Mouse (Mus musculus): ENCODE measurements around the gene Map1b.

The Map1b gene

GRCm38 (mm10) chr13:99516448-99516881, at the start of gene Map1b:
Gene Map1b (minus strand): TSS chr13:99516540.
- peak; percentile 29 for DNase-seq (ENCODE audit: low spot score)

- peak; percentile 10 for DNase-seq (ENCODE audit: low spot score)
Measured at GRCm38 (mm10) chr13:99564346-99564745, 48.0 kb upstream of the Map1b start.

GRCm38 (mm10) chr13:99563021-99563420, 46.7 kb upstream of the Map1b start:
- no peak for DNase-seq (ENCODE audit: low spot score)

DNA sequence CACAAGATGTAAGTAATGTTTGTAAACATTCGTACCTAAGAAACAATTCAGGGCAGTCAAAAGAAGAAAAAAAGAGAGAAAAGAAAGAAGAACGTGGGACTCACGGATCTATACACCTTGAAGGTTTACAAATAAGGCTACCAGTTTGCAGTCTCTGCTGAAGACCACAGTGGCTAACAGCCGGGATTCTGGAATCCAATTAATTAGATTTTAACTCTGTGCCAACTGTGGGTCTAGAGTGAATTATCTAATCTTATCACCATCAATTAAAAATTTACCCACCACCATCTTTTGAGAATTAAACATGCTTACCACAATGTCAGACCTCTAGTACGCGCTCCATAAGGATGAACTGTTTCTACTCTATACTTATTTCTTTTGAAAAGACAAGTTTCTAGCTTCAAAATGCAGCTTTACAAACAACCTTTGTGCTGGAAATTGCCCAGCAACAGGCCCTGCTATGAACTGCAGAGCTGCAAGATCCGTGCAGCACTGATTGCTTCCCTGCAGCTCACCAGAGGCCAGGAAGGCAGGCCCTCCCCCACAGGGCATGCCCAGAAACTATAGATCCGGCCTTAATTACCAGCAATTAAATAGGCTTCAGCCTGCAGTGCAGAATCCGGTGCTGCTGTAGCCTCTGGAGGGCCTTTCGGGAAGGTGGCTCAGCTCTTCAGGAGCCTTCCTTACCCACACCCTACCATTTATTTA, 45.7 kb upstream of the Map1b start:
- DNase-seq (ENCODE audit: low spot score): no peak

DNA sequence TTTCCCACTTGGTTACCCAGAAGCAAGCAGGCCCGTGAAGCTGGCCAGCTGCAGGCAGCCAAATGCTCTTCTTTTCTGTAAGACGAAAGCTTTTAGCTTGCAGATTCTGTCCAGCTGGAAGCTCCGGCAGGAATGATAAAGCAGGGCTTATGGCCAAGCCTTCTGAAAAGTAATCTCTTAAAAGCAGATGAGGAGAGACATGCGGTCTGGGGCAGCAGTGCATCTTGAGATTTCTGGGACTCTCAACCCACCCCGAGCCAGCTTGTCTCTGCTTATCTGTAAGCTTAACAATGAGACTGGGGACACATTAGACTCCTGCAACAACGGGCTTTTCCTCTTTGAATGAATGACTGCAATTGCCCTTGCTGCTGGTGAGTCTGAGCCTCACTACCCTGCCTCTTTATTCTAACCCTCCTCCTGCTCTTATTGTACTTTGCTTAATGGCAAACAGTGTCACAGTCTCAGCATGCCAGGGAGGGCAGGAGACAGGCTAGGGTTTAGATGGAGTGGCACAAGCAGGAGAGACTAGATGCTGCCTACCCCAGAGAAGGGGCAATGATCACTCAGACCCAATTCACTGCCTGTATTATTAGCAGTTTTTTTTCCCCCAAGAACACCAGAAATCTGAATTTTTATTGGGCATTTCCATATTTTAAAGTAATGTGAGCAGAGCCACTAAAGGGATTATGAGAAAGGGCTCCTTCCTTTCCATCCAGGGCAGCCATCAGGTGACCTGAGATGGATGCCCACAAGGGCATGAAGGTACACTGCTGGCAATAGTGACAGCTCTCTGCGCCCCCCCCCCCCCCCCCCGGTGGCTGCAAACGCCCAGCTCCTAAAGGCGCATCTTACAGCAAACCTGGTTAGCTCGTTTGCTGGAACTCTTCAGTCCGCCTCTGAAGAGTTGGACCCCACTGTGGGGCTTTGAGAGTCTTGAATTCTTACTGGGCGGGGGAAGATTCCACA, 44.6 kb upstream of the Map1b start:
- DNase-seq (ENCODE audit: low spot score): no peak

DNA sequence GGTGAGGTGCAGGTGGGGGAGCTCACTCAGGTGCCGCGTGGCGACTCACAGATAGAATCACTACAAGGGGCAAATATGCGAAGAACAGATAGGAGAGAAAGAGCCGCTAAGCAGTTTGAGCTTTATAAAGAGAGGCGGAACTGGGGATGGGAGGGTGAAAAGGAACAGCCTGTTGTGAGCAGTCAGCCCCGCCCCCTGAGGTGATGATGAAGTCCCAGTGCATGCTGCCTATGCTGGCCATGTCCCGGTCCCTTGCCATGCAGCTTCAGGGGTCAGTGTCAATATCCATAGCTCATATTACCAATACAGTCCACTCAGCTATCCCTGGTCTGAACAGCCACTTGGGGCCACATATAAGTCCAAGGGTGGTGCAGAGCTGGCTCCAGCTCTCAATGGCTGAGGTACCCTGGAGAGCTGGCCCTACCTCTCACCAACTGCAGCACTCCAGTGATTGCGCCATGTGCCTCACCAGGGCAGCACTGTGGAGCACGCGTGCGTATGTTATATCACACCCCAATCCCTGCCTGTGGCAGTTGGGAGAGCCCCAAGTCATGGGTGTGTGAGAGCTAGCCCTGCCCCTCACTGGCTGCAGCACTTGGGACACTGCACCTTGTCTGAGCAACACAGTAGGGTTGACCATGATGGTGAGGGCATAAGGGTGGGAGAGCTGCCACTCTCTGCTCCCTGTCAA, 42.0 kb upstream of the Map1b start:
- no peak for DNase-seq (ENCODE audit: low spot score)

- DNase-seq (ENCODE audit: low spot score): no peak
Measured at GRCm38 (mm10) chr13:99557813-99558212, 41.5 kb upstream of the Map1b start.

- DNase-seq (ENCODE audit: low spot score): no peak
Measured at GRCm38 (mm10) chr13:99557331-99557730, 41.0 kb upstream of the Map1b start.

GRCm38 (mm10) chr13:99554960-99555359, 38.6 kb upstream of the Map1b start:
- no peak for DNase-seq (ENCODE audit: low spot score)

- no peak for DNase-seq (ENCODE audit: low spot score)
Measured at GRCm38 (mm10) chr13:99554466-99554865, 38.1 kb upstream of the Map1b start.

DNA sequence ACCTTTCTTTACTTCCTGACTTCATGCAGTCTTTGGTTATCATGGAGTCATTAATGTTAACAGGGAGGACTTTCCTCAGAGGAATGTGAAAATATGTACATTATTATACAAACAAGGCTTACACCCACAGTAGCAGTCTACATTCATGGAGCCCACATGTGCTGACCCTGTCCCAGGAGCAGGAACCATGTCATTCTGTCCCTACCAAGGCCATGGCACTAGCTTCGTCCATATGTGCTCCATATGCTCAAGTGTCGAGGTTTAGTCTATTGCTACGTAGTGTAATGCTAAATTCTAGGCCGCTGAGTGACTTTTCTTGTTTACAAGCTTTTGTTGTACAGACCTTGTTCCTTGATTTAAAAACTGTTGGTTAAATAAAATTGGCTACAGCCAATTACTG, 36.0 kb upstream of the Map1b start:
- no peak for DNase-seq (ENCODE audit: low spot score)

- no peak for DNase-seq (ENCODE audit: low spot score)
Measured at GRCm38 (mm10) chr13:99550679-99551369, 34.5 kb upstream of the Map1b start.

GRCm38 (mm10) chr13:99550060-99550459, 33.7 kb upstream of the Map1b start:
- no peak for DNase-seq (ENCODE audit: low spot score)

DNA sequence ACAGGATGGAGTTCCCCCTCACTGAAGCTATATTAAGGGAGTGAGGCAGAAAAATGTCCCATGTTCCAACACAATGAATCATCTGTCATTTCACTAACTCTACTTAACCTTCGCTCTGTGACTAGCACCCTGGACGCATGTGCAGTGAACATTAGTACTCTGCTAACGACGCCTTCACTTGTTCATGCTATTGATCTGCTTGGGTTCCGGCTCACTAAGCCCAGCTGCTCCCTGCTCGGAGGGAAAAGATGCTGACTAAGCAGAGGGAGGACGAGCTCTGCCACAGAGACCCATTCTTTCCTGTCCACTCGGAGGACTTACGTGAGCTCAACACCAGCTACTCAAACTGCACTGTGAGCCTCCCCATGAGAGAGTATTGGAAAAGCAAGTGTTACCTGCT, 33.2 kb upstream of the Map1b start:
- no peak for DNase-seq (ENCODE audit: low spot score)

DNA sequence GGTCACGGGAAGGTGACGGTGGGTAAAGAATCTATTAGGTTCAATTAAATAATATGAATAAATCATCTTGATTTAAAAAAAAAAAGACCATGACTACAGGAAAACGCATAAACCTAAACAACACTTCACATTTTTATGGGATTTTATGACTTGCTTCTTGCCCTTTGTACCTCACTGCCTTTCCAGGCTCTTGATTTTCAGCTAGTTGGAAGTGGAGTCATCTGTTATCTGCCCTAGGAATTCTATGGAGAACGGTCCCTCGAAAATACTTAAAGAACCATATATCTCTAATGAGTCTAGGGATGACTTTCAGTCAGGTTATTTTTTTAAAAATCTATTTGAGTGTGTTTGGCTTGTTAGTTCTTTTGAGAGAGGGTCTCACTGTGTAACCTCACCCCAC, 30.5 kb upstream of the Map1b start:
- DNase-seq (ENCODE audit: low spot score): no peak

DNA sequence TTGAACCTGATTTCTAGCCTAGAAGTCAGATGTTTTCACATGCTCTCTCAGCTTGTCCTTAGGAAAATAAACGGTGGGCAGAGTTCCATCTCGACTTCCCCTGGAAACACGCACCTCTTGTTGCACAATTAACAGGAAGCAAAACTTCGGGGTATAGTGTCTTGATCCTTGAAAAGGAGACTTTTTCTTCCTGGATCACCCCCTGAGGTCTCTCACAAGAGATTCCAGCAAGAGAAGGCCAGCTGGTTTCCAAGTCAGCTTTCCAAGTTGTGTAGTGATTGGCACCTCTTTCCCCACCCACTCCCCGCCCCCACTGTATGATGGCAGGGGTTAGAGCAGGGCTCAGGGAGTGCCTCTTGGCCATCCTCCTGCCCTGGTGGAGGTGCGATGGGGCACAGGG, 28.9 kb upstream of the Map1b start:
- DNase-seq (ENCODE audit: low spot score): no peak

DNA sequence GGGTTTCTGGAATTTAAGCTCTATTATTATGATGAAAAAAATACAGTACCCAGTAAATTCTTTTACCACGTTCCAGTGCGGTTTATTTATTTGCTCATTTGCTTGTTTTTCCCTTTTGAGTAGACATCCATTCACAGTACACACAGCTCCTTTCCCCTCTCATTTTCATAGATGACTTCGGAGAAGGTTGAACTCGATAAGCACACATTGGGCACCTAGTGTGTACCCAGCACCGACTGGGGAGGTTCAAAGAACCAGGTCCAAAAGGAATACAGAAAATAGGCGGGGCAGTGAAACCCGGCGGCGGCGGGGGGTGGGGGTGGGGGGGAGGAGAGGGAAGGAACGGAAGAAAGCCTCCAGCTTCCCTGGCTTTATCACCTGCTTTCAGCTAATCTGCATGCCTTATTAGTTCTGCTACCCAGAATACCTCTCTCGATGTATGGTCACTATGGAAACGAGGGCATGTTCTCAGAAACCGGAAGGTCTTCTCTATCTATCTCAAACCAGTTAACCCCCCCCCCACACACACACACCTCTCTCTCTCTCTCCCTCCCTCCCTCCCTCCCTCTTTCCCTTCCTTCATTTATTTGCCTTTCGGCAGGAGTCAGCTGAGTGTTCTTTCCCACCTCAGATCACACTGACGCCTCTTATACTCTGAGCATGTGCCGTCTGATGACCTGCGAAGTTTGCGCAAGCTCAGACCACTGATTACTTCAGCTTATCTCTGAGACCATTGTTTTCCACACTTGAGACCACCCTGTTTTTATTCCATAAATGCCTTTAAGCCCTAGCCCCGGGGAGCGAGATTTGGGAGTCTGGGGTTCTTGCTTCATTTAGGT, 25.3 kb upstream of the Map1b start:
- DNase-seq (ENCODE audit: low spot score): no peak

- DNase-seq (ENCODE audit: low spot score): no peak
Measured at GRCm38 (mm10) chr13:99539288-99539687, 22.9 kb upstream of the Map1b start.

DNA sequence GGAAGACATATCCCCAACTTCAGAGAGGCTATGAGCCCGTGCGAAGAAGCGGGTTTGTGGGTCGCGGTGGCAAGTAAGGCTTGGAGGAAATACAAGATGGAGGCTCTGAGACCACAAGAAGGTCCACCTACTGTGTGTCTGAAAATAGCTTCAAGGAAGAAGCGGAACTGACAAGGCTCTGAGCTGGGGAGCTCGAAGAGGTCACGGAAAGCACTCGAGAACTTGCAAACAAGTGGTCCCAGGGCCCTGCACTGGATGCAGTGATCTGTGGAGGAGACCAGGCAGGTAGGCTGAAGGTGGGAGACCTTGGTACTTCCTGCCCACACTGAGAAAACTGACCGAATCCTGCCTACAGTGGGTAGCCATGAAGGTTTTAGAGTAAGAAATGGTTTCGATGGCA, 22.5 kb upstream of the Map1b start:
- DNase-seq (ENCODE audit: low spot score): no peak

- DNase-seq (ENCODE audit: low spot score): no peak
Measured at GRCm38 (mm10) chr13:99537908-99538513, 21.7 kb upstream of the Map1b start.

DNA sequence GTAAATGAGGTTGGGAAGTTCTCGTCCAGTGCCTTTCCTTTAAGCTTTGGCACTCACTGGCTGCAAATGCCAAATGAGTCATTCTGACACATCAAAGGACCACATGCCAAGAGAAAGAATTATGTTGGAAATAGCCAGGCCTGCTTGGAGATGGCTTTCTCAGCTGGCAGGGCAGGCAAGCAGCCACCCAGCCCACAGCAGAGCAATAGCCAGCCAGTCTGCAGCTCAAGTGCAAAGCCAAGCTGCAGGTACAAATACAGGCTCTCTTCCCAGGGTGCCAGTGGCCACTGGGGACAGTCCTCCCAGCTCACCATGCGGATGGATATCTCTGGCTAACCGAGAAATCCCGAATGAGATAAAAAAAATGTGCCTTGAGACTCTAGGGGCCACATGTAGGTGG, 12.1 kb upstream of the Map1b start:
- no peak for DNase-seq (ENCODE audit: low spot score)
